Mouse (Mus musculus) hindbrain, embryonic 13.5 days (tissue): ENCODE measurements around the gene Lrrk1. TPM values are rescaled to one million over a fixed set of nuclear protein-coding genes. Genes with fewer than 3 reads are reported as not detected.
"Not testable (repeated sequence)": the region's sequence is repeated elsewhere in the genome, so short reads cannot be mapped to it uniquely, and the experiment has no call there.

Experiments used
- ATAC-seq: fragments of 200-750 bp; cut with Nextera tagmentation; 2 replicates; pipeline ENCODE4 v1.8.0; 2017; ENCODE audit warnings: moderate TSS enrichment; ENCODE audit not compliant: low FRiP score
- H3K27ac ChIP-seq: fragments of 300-500 bp; sonication (generic); 2 replicates; pipeline ENCODE4 v1.5.1; 2015; ENCODE audit warnings: inconsistent platforms, mild to moderate bottlenecking, moderate library complexity
- H3K27me3 ChIP-seq: fragments of 300-500 bp; sonication (generic); 2 replicates; pipeline ENCODE4 v1.6.1; 2015; ENCODE audit warnings: mild to moderate bottlenecking, inconsistent platforms
- H3K36me3 ChIP-seq: fragments of 300-500 bp; sonication (generic); 2 replicates; pipeline ENCODE4 v1.6.1; 2015; ENCODE audit warnings: mild to moderate bottlenecking, inconsistent platforms
- H3K4me1 ChIP-seq: fragments of 300-500 bp; sonication (generic); replicated peaks from 2 replicates; pipeline ENCODE4 v1.6.1; 2015; ENCODE audit warnings: inconsistent platforms
- H3K4me2 ChIP-seq: fragments of 300-500 bp; sonication (generic); 2 replicates; pipeline ENCODE4 v1.6.1; 2015; ENCODE audit warnings: inconsistent platforms, mild to moderate bottlenecking, moderate library complexity
- H3K4me3 ChIP-seq: fragments of 300-500 bp; sonication (generic); 2 replicates; pipeline ENCODE4 v1.5.1; 2015; ENCODE audit warnings: mild to moderate bottlenecking, inconsistent platforms
- H3K9ac ChIP-seq: fragments of 300-500 bp; sonication (generic); 2 replicates; pipeline ENCODE4 v1.6.1; 2015; ENCODE audit warnings: mild to moderate bottlenecking, inconsistent platforms
- H3K9me3 ChIP-seq: fragments of 300-500 bp; sonication (generic); 2 replicates; pipeline ENCODE4 v1.6.1; 2016; ENCODE audit warnings: inconsistent platforms
- WGBS: fragments of 180-500 bp; shearing (Covaris S2); methylation state at CpG from one replicate; pipeline ENCODE4 v1.1.7; 2015; 5-methylcytosine and 5-hydroxymethylcytosine counted together
- polyA plus RNA-seq: library from polyadenylated mRNA; unstranded; fragments of >200 nt; fragmentation: Nextera tagmentation; extraction: Ambion mirVana; gene quantifications from 2 replicates; pipeline ENCODE4 v1.2.1, GENCODE M21; 2015

Gene Lrrk1
- polyA plus RNA-seq, 1 experiment from 2014 or later = 4.6 TPM

GRCm38 (mm10) chr7:66199391-66199831, 188.7 kb downstream of the Lrrk1 start:
- Histone ChIP-seq H3K27ac (peak overlapping the region; percentile 48; the same call in 1 of the 2 replicates), H3K4me1 (peaks cover 18% of the 10 kb centered on the region), H3K9ac (peak overlapping the region; percentile 13; the same call in 1 of the 2 replicates), H3K36me3 (no peaks in the 10 kb centered on the region), H3K4me3 (no peak overlapping the region), H3K27me3 (no peaks in the 10 kb centered on the region), H3K4me2 (no peak overlapping the region), H3K9me3 (0 out of 2 replicates have a peak, but pooled peaks cover under 1% of the 10 kb centered on the region)
- WGBS = 67% methylated on average over 5 of the region's 5 CpGs
- no peak for ATAC-seq

GRCm38 (mm10) chr7:66198416-66198815, 189.7 kb downstream of the Lrrk1 start:
- Histone ChIP-seq H3K9me3 (no peaks in the 10 kb centered on the region), H3K27ac (no peak overlapping the region), H3K9ac (no peak overlapping the region), H3K4me3 (no peak overlapping the region), H3K4me2 (no peak overlapping the region), H3K36me3 (no peaks in the 10 kb centered on the region), H3K4me1 (peaks cover 18% of the 10 kb centered on the region), H3K27me3 (no peaks in the 10 kb centered on the region)
- 92% methylated on average over 10 of the region's 10 CpGs for WGBS
- no peak for ATAC-seq

GRCm38 (mm10) chr7:66196609-66197445, 191.3 kb downstream of the Lrrk1 start:
- ATAC-seq = no peak
- no peak overlapping the region for H3K4me3 ChIP-seq

GRCm38 (mm10) chr7:66195881-66196280, 192.3 kb downstream of the Lrrk1 start:
- no peaks in the 10 kb centered on the region for H3K36me3 ChIP-seq
- 95% methylated on average over 1 of the region's 1 CpGs for WGBS

More at GRCm38 (mm10) chr7:66196609-66197445, 191.3 kb downstream of the Lrrk1 start:
- no peaks in the 10 kb centered on the region for H3K36me3 ChIP-seq
- no peaks in the 10 kb centered on the region for H3K27me3 ChIP-seq
- no peak overlapping the region for H3K9ac ChIP-seq
- WGBS = 88% methylated on average over 11 of the region's 11 CpGs
- no peak overlapping the region for H3K4me2 ChIP-seq
- H3K27ac ChIP-seq = no peak overlapping the region
- H3K9me3 ChIP-seq = no peaks in the 10 kb centered on the region
- H3K4me1 ChIP-seq = peaks cover 18% of the 10 kb centered on the region

DNA sequence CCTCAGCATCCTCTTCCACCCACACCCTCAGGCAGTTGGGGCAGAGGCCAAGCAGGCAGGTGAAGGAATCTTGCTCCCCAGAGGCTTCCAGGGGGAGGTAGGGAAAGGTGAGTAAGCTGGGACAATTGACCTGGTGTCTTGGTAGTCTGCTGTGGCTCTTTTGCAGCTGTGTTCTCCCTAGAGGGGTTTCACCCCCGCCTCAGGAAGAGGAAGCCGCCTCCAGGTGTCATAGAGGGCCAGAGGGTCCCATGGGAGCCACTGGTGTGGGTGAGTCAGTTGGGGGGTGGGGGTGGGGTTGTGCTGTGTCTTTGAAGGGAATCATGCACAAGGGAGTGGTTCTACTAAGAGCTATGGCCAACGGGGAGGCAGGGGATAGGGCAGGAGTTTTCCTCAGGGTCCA, 193.6 kb downstream of the Lrrk1 start:
- Histone ChIP-seq H3K27ac (no peak overlapping the region), H3K4me1 (peaks cover 7% of the 10 kb centered on the region), H3K9ac (no peak overlapping the region), H3K9me3 (no peaks in the 10 kb centered on the region), H3K36me3 (no peaks in the 10 kb centered on the region), H3K27me3 (no peaks in the 10 kb centered on the region), H3K4me3 (no peak overlapping the region), H3K4me2 (no peak overlapping the region)
- 88% methylated on average over 3 of the region's 3 CpGs for WGBS
- ATAC-seq = no peak

More at GRCm38 (mm10) chr7:66195881-66196280, 192.3 kb downstream of the Lrrk1 start:
- Histone ChIP-seq H3K4me2 (no peak overlapping the region), H3K9me3 (no peaks in the 10 kb centered on the region), H3K4me3 (no peak overlapping the region), H3K27me3 (no peaks in the 10 kb centered on the region), H3K4me1 (peaks cover 13% of the 10 kb centered on the region), H3K9ac (no peak overlapping the region), H3K27ac (no peak overlapping the region)
- ATAC-seq = no peak

DNA sequence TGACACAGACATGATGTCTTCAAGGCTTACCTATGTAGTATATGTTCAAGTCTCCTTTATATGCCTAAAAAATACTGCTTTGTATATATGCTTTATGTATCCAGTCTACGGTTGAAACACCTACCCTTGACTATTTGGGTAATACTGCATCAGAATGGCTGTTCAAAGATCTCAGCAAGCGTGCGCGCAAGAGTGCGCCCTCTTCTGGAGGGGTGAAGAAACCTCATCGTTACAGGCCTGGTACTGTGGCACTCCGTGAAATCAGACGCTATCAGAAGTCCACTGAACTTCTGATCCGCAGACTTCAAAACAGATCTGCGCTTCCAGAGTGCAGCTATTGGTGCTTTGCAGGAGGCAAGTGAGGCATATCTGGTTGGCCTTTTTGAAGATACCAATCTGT, 197.8 kb downstream of the Lrrk1 start:
- H3K4me2 ChIP-seq, H3K27me3 ChIP-seq, H3K27ac ChIP-seq, H3K36me3 ChIP-seq, H3K4me1 ChIP-seq, H3K9me3 ChIP-seq, H3K4me3 ChIP-seq, H3K9ac ChIP-seq, ATAC-seq: not testable (repeated sequence)
- 87% methylated on average over 10 of the region's 10 CpGs for WGBS

DNA sequence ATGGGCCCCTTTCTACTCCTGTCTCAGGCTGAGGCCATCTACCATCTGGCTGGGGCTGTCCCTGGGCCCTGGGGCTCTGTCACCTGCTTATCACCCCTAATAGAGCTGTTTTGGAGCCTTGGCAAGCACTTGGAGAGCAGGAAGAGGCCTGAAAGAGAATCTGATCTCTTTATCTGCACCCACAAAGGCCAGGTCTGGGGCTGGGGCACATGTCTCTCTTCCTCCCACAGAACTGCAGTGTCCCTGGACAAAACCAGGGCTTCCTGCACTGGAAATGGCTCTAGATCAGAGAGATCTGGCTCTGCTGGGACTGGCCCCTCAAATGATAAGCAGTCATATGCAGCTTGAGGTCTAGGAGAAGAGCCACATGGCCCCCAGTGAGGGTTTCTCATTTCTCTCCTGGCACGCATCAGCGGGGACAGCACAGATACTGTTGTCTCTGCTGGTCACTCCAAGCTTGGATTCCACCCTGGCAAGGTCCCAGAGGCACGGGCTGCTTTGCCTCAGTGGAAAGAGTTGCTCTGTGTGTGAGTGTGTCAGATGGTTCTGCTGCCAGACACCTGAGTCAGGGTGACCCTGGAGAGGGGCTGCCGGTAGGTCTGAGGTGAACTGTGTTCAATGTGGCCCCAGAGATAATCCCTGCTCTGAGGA, 200.4 kb downstream of the Lrrk1 start:
- no peaks in the 10 kb centered on the region for H3K9me3 ChIP-seq
- WGBS = 84% methylated on average over 4 of the region's 4 CpGs
- H3K27me3 ChIP-seq = 0 out of 2 replicates have a peak, but pooled peaks cover 3% of the 10 kb centered on the region
- H3K9ac ChIP-seq = no peak overlapping the region
- H3K4me1 ChIP-seq = no peaks in the 10 kb centered on the region
- no peak for ATAC-seq
- no peaks in the 10 kb centered on the region for H3K36me3 ChIP-seq
- no peak overlapping the region for H3K4me3 ChIP-seq
- H3K27ac ChIP-seq = no peak overlapping the region
- no peak overlapping the region for H3K4me2 ChIP-seq

- WGBS = 91% methylated on average over 5 of the region's 5 CpGs
- H3K9ac ChIP-seq = no peak overlapping the region
- no peaks in the 10 kb centered on the region for H3K36me3 ChIP-seq
- H3K27me3 ChIP-seq = 0 out of 2 replicates have a peak, but pooled peaks cover 3% of the 10 kb centered on the region
- no peaks in the 10 kb centered on the region for H3K9me3 ChIP-seq
- ATAC-seq = no peak
- H3K4me1 ChIP-seq = no peaks in the 10 kb centered on the region
- H3K4me3 ChIP-seq = no peak overlapping the region
- H3K27ac ChIP-seq = no peak overlapping the region
- H3K4me2 ChIP-seq = no peak overlapping the region
Observed at GRCm38 (mm10) chr7:66185370-66185769, 202.8 kb downstream of the Lrrk1 start.

GRCm38 (mm10) chr7:66184026-66184425, 204.1 kb downstream of the Lrrk1 start:
- Histone ChIP-seq H3K9me3 (no peaks in the 10 kb centered on the region), H3K27ac (no peak overlapping the region), H3K27me3 (0 out of 2 replicates have a peak, but pooled peaks cover 3% of the 10 kb centered on the region), H3K4me1 (no peaks in the 10 kb centered on the region), H3K4me3 (no peak overlapping the region), H3K4me2 (no peak overlapping the region), H3K9ac (no peak overlapping the region), H3K36me3 (no peaks in the 10 kb centered on the region)
- 90% methylated on average over 4 of the region's 4 CpGs for WGBS
- ATAC-seq = no peak

- WGBS = 81% methylated on average over 8 of the region's 8 CpGs
- H3K27ac ChIP-seq = no peak overlapping the region
Observed at GRCm38 (mm10) chr7:66183404-66183803, 204.7 kb downstream of the Lrrk1 start.

GRCm38 (mm10) chr7:66182075-66182715, 206.0 kb downstream of the Lrrk1 start:
- H3K4me2 ChIP-seq = no peak overlapping the region
- no peak overlapping the region for H3K4me3 ChIP-seq
- WGBS = 82% methylated on average over 7 of the region's 7 CpGs
- H3K27me3 ChIP-seq = no peaks in the 10 kb centered on the region
- H3K27ac ChIP-seq = no peak overlapping the region
- no peaks in the 10 kb centered on the region for H3K36me3 ChIP-seq
- no peaks in the 10 kb centered on the region for H3K9me3 ChIP-seq
- no peak overlapping the region for H3K9ac ChIP-seq
- no peaks in the 10 kb centered on the region for H3K4me1 ChIP-seq
- ATAC-seq = no peak

More at GRCm38 (mm10) chr7:66183404-66183803, 204.7 kb downstream of the Lrrk1 start:
- Histone ChIP-seq H3K36me3 (no peaks in the 10 kb centered on the region), H3K9ac (no peak overlapping the region), H3K4me3 (no peak overlapping the region), H3K4me1 (no peaks in the 10 kb centered on the region), H3K4me2 (no peak overlapping the region), H3K27me3 (0 out of 2 replicates have a peak, but pooled peaks cover 3% of the 10 kb centered on the region), H3K9me3 (no peaks in the 10 kb centered on the region)
- no peak for ATAC-seq

GRCm38 (mm10) chr7:66180711-66181365, 207.3 kb downstream of the Lrrk1 start:
- Histone ChIP-seq H3K27me3 (no peaks in the 10 kb centered on the region), H3K4me3 (no peak overlapping the region), H3K36me3 (peaks cover 5% of the 10 kb centered on the region), H3K9ac (no peak overlapping the region), H3K4me1 (no peaks in the 10 kb centered on the region), H3K4me2 (no peak overlapping the region), H3K9me3 (no peaks in the 10 kb centered on the region), H3K27ac (no peak overlapping the region)
- WGBS = 87% methylated on average over 10 of the region's 10 CpGs
- no peak for ATAC-seq
